Mouse (Mus musculus): Measurements from ENCODE around the gene Gaa. TPM values are rescaled to one million over a fixed set of nuclear protein-coding genes. Genes with fewer than 3 reads are reported as not detected.

The Gaa gene
- 28.3 and 35.5 TPM in 2 replicates for polyA plus RNA-seq (2016; fragmentation: Nextera tagmentation; extraction: Ambion mirVana)

DNA sequence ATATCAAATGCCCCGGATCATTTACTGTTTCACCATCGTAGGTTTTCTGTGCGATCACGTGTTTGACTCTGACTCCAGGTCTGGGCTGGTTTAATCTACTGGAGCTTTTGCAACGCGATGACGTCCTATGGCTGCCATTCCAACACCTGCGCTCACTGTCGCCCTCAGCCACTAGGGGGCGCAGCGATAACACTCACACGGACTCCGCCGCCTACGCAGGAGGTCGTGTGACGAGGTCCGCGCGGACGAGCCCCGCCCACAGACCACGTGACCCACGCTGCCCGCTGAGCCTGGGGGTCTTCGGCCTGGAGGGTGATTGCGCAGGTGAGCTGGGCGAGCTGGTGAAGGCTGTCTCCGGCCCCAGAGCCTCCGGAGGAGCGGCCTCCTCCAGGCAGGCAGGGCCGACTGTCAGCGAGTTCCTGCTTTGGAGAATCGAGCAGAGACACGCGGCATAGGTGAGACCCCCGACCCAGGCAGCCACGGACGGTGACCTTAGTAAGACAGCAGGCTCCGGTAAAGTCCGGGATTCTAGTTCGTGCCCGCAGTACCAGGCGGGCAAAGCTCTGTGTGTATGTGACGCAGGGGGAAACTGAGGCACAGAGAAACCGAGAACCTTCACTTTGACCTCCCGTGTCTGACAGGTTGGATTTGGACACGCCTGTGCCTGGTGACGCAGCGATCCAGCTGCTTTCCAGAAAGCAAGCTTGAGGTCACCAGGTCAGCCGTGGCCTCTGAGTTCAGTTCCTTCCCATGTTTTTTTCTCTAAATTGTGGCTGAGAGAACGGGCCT is at the start of gene Gaa:
Gaa (plus strand) TSS at position 120 of the 789 bp plus-strand sequence.
- Histone ChIP-seq H3K4me1 (replicated peaks) (peaks cover 33% of the 10 kb centered on the region), H3K4me3 (peak within 1 kb of the TSS; percentile 61), H3K27ac (peak within 1 kb of the TSS; percentile 84), H3K9me3 (no peaks in the 10 kb centered on the region), H3K27me3 (ENCODE audit: insufficient read depth, poor library complexity, severe bottlenecking) (no peaks in the 10 kb centered on the region), H3K36me3 (peaks cover 24% of the 10 kb centered on the region)
- WGBS, result 4% methylated on average over 52 of the region's 52 CpGs
- peak; percentile 95 for DNase-seq (ENCODE audit: low spot score)

DNA sequence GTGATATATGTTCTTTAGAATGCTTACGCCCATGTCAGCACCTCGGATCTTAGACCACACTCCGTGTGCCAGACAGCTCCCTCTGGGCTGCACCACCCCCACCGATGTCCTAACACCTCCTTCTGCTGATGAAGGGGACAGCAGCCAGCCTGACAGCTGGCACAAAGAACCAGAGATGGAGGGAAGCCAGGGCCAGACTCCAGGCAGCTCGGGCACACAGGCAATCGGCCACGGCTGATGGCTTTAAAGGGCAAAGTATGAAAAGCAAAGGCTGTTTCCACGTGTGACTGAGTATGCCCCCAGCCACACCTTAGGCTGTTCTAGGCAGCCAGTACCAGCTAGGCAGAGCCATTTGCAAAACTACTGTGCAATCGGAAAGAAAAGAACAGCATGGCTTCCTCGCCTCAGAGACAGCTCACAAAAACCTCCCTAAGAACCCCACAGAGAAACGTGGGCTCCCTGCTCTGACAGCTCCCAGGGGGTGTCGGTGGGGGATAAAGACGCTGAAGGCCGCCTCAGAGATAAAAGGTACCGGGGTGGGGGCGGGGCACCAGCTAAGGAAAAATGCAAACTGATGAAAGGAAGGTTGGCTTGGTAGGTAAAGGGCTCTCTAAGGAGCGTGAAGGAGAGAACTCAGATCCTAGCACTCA is 47.7 kb upstream of the Gaa start:
- Histone ChIP-seq H3K9me3 (no peaks in the 10 kb centered on the region), H3K27me3 (ENCODE audit: insufficient read depth, poor library complexity, severe bottlenecking) (no peaks in the 10 kb centered on the region), H3K4me3 (0 out of 2 replicates have a peak overlapping the region, but pooled peaks have one; percentile 9), H3K4me1 (replicated peaks) (peaks cover 91% of the 10 kb centered on the region), H3K36me3 (peaks cover 33% of the 10 kb centered on the region), H3K27ac (peak overlapping the region; percentile 74)
- 11% methylated on average over 17 of the region's 17 CpGs for WGBS
- no peak for DNase-seq (ENCODE audit: low spot score)

DNA sequence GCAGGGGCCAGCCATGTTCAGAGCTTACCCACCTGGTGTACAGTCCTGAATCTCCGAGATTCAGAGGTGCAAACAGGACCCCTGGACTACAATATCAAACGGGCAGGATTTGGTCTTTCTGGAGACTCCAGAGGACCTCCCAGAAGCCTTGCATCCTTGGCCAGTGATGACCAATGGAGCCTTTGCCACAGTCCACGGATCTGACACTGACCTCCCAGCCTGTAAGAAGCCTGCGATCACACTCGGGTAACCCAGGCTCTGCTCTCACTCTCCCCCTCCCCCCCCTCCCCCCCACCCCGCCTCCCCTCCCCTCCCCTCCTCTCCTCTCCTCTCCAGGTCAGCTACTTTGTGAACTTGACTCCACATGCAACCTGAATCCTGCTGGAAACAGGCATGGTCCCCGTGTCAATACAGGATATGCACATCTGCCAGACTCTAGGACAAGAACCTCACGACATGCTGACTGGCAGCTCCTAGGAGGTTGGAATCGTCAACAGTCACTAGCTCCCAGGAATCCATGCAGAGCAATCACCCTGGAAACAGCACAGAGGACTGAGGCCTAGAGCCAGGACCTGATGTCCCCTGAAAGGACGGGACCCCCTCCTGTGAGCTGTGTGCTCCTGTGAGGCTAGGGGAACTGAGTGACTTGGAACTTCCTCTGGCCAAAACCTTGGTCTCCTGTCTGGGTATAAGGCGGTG is 45.7 kb upstream of the Gaa start:
- Histone ChIP-seq H3K4me1 (replicated peaks) (peaks cover 90% of the 10 kb centered on the region), H3K9me3 (no peaks in the 10 kb centered on the region), H3K27ac (peak overlapping the region; percentile 64), H3K27me3 (ENCODE audit: insufficient read depth, poor library complexity, severe bottlenecking) (no peaks in the 10 kb centered on the region), H3K36me3 (peaks cover 37% of the 10 kb centered on the region), H3K4me3 (no peak overlapping the region)
- DNase-seq (ENCODE audit: low spot score), result peak; percentile 27
- WGBS, result 31% methylated on average over 10 of the region's 11 CpGs

DNA sequence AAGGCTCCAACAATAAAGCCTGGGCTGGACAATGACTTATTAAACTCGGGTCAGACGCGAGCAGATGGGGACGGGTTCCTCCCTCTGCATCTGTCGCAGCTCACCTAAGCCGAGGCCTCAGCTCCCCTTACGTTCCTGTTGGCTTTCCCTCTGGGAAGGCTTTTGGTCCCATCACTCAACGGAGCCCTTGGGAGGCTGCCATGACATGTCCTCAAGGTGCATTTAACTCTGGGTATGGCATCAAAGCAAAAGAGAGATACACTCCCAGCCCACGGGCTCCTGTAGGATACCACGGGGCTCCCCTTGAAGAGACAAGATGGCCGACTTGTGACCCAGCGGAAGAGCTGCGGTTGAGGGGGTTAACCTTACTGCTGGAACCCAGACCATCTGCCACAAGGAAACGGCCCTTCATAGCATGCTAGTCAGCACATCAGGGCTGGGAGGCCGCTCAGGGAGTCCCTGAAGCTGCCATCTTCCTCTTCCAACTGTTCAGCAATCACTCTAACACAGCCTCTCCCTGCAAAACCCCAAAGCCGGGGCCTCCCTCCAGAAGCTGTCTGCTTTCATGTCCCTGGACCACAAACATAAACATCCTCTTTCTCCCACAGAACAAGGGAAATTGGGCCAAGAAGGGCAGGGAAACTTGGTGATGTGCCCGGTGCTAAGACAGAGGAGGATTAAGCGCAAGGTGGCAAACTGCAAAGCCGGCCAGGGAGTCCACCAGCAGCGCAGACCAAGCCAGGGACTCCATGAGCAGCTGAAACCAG is 44.4 kb upstream of the Gaa start:
- H3K27me3 ChIP-seq (ENCODE audit: insufficient read depth, poor library complexity, severe bottlenecking), result no peaks in the 10 kb centered on the region
- no peak overlapping the region for H3K4me3 ChIP-seq
- H3K4me1 ChIP-seq (replicated peaks), result peaks cover 92% of the 10 kb centered on the region
- H3K27ac ChIP-seq, result peak overlapping the region; percentile 71
- no peak for DNase-seq (ENCODE audit: low spot score)
- H3K36me3 ChIP-seq, result peaks cover 26% of the 10 kb centered on the region
- H3K9me3 ChIP-seq, result no peaks in the 10 kb centered on the region
- WGBS, result 84% methylated on average over 20 of the region's 20 CpGs

DNA sequence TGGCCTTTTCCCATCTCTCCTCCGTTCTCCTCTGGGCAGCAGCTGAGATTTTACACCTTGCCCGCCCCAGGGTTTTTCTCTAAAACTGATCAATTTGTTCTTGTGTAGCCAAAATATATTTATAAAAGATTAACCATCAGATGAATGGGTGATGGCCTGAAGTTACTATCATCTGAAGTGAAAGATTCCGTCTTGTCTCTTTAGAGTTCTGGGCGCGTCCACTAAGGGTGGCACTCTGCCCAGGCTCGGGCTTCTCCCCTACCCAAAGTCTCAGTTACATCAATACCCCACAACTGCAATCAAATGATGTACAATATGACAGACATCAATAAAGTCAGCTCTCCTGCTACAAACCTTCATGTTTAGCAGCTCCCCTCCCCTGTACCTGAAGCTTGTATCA is 42.8 kb upstream of the Gaa start:
- DNase-seq (ENCODE audit: low spot score), result no peak
- no peaks in the 10 kb centered on the region for H3K27me3 ChIP-seq (ENCODE audit: insufficient read depth, poor library complexity, severe bottlenecking)
- no peak overlapping the region for H3K27ac ChIP-seq
- H3K36me3 ChIP-seq, result peaks cover 18% of the 10 kb centered on the region
- no peaks in the 10 kb centered on the region for H3K9me3 ChIP-seq
- 94% methylated on average over 6 of the region's 6 CpGs for WGBS
- no peak overlapping the region for H3K4me3 ChIP-seq
- H3K4me1 ChIP-seq (replicated peaks), result peaks cover 95% of the 10 kb centered on the region

DNA sequence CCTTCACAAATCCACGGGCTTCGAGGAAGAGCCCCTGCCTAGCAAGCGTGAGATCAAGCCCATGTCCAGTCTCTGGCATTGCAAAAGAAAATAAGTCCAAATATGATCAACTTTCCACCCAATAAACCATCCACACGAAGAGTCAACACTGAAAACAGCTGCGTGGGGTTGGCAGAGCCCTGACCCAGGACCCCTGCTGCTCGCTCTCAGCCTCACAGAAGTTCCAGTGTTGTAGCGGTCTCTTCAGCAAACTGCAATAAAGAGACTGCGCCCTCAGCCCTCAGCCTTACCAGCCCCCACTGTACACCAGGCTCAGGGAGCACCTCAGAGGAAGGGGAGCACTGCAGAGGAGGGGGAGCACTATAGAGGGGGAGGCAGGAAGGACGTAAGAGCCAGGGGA is 42.1 kb upstream of the Gaa start:
- Histone ChIP-seq H3K4me3 (peak overlapping the region; percentile 11; the same call in 1 of the 2 replicates), H3K4me1 (replicated peaks) (peaks cover 95% of the 10 kb centered on the region), H3K27ac (peak overlapping the region; percentile 0; the same call in 1 of the 2 replicates), H3K27me3 (ENCODE audit: insufficient read depth, poor library complexity, severe bottlenecking) (no peaks in the 10 kb centered on the region), H3K9me3 (no peaks in the 10 kb centered on the region), H3K36me3 (peaks cover 18% of the 10 kb centered on the region)
- 73% methylated on average over 9 of the region's 9 CpGs for WGBS
- no peak for DNase-seq (ENCODE audit: low spot score)

DNA sequence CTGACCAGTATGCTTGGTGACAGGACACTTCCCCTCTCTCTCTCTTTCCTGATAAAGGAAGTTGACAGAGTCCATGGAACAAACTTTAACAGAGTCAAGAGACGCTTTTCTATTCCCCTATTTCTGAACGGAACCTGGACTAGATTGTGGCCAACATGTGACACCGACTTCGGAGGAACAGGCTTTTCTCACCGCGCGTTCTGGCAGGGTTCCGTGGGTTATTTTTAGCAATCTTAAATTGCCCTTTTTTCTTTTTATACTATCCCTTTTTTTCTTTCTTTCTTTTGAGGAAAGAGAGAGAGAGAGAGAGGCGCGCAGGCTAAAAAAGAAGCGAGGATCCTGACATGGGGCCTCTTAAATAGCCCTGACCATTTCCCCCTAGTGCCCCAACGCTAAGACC is 40.1 kb upstream of the Gaa start:
- peaks cover 80% of the 10 kb centered on the region for H3K4me1 ChIP-seq (replicated peaks)
- WGBS, result 7% methylated on average over 12 of the region's 12 CpGs
- H3K36me3 ChIP-seq, result peaks cover 35% of the 10 kb centered on the region
- H3K27me3 ChIP-seq (ENCODE audit: insufficient read depth, poor library complexity, severe bottlenecking), result no peaks in the 10 kb centered on the region
- peak overlapping the region; percentile 94 for H3K27ac ChIP-seq
- no peaks in the 10 kb centered on the region for H3K9me3 ChIP-seq
- DNase-seq (ENCODE audit: low spot score), result no peak
- peak overlapping the region; percentile 92 for H3K4me3 ChIP-seq

DNA sequence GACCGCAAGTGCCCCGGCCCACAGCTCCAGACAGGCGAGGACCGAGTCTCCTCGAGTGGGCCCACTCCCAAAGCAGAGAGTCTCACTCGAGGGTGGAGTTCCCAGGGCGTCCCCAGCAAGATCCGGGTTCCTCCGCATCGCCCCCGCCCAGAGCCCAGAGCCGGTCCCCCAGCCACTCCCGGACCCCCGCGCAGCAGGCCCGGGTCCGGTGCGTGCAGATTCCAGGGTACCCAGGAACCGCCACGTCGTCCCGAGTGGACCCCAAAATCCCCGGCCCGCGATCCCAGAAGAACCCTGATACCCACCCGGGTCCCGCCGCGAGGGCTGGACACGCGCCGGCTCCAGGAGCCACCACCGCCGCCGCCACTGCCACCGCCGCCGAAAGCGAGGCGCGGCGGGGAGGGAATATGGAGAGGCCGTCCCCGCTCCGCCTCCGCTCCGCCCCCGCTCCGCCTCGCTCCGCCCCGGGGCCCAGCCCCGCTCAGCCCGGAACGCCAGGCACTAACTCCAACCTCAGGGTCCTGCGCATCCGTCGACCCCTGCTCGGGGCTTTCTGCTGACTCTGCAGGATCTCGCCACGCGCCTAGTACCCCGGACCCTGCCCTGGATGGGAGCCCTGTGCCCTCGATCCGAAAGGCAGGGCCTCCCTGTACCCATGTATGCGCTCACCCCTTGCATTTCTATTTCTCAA is 39.5 kb upstream of the Gaa start, which contains the start of the genes Tbc1d16 and Ccdc40:
Tbc1d16 (minus strand) TSS at position 409 of the 691 bp plus-strand sequence.
Ccdc40 (plus strand) TSS at position 482 of the 691 bp plus-strand sequence.
- under 1% methylated on average over 66 of the region's 66 CpGs for WGBS
- Histone ChIP-seq H3K4me3 (peak within 1 kb of the TSS; percentile 92), H3K9me3 (no peaks in the 10 kb centered on the region), H3K27ac (peak within 1 kb of the TSS; percentile 94), H3K36me3 (peaks cover 35% of the 10 kb centered on the region), H3K27me3 (ENCODE audit: insufficient read depth, poor library complexity, severe bottlenecking) (no peaks in the 10 kb centered on the region), H3K4me1 (replicated peaks) (peaks cover 74% of the 10 kb centered on the region)
- DNase-seq (ENCODE audit: low spot score), result peak; percentile 86

DNA sequence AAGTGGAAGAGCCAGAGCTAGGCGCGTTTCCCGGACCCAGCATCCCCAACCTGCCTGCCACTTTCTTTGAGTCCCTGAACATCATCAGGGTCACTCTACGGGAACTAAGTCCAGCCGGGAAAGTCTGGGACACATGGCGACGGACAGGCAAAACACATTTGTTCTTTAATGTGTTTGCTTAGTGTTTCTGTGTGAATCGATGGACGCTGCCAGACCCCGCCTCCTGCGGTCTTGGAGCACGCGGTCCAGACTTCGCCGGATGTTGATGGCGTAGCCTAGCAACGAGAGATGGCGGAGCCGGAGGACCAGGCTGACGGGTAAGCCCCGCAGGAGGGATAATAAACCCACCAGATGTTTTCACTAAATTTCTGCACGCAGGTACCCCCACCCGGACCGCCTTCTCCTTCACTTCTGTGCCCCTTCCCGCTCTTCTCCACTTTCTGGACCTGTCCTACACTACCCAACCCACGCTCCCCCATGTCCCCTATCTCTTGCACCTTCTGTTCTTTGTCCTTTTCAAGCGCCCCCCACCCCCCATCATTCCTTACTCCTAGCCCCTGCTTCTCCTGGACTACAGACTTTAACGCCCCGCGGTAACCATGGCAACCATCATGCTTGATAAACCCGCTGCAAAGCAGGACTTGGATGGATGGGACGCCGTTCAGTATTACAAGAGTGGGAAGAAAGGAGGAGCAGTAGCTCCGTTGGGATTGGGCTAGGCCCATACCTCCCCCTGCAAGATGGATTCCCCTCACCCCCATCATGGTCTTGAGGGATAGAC is 38.7 kb upstream of the Gaa start:
- H3K9me3 ChIP-seq, result 0 out of 2 replicates have a peak, but pooled peaks cover 2% of the 10 kb centered on the region
- peak overlapping the region; percentile 94 for H3K27ac ChIP-seq
- WGBS, result 2% methylated on average over 34 of the region's 34 CpGs
- peaks cover 36% of the 10 kb centered on the region for H3K36me3 ChIP-seq
- H3K27me3 ChIP-seq (ENCODE audit: insufficient read depth, poor library complexity, severe bottlenecking), result no peaks in the 10 kb centered on the region
- peak overlapping the region; percentile 92 for H3K4me3 ChIP-seq
- H3K4me1 ChIP-seq (replicated peaks), result peaks cover 66% of the 10 kb centered on the region
- peak; percentile 92 for DNase-seq (ENCODE audit: low spot score)

DNA sequence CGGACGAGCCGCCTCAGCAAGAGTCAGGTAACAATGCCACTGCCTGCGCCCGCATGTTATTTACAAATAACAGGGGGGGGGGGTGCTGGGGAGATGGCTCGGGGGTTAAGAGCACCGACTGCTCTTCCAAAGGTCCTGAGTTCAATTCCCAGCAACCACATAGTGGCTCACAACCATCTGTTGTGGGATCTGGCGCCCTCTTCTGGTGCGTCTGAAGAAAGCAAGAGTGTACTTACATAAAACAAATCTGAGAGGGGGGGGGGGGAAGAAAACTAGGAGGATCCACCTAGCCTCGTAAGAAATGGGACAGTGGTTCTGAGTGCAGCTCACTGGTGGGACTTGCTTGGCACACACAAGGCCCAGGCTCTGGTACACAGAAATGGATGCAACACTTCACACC is 32.9 kb upstream of the Gaa start:
- no peaks in the 10 kb centered on the region for H3K27me3 ChIP-seq (ENCODE audit: insufficient read depth, poor library complexity, severe bottlenecking)
- H3K4me1 ChIP-seq (replicated peaks), result peaks cover 48% of the 10 kb centered on the region
- H3K27ac ChIP-seq, result no peak overlapping the region
- WGBS, result 92% methylated on average over 10 of the region's 10 CpGs
- peaks cover 12% of the 10 kb centered on the region; the same call in 1 of the 2 replicates for H3K9me3 ChIP-seq
- H3K4me3 ChIP-seq, result no peak overlapping the region
- no peak for DNase-seq (ENCODE audit: low spot score)
- H3K36me3 ChIP-seq, result peaks cover 69% of the 10 kb centered on the region

DNA sequence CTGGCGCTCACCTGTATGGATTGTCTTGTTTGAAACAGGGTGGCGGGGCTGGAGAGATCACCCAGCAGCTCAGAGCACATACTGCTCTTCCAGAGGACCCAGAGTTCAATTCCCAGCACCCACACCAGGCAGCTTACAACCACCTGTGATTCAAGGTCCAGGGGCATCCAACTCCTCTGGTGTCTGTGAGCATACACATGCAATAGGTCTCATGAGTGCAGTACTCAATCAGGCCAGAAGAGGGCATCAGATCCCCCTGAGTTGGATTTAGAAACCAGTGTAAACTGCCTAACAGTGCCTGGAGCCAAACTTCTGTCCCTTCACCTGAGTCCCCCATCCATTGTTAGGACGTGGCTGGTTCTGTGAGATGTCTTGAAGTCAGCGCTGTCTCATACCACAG is 32.1 kb upstream of the Gaa start:
- H3K4me1 ChIP-seq (replicated peaks), result peaks cover 40% of the 10 kb centered on the region

More for the DNA sequence above, 32.1 kb upstream of the Gaa start:
- Histone ChIP-seq H3K9me3 (peaks cover 12% of the 10 kb centered on the region; the same call in 1 of the 2 replicates), H3K36me3 (peaks cover 77% of the 10 kb centered on the region), H3K27ac (peak overlapping the region; percentile 53; the same call in 1 of the 2 replicates), H3K27me3 (ENCODE audit: insufficient read depth, poor library complexity, severe bottlenecking) (no peaks in the 10 kb centered on the region), H3K4me3 (no peak overlapping the region; the same call in 1 of the 2 replicates)
- peak; percentile 66 for DNase-seq (ENCODE audit: low spot score)
- 80% methylated on average over 4 of the region's 4 CpGs for WGBS

All from hindbrain, embryonic 10.5 days (tissue).